In the genomic region with DNA sequence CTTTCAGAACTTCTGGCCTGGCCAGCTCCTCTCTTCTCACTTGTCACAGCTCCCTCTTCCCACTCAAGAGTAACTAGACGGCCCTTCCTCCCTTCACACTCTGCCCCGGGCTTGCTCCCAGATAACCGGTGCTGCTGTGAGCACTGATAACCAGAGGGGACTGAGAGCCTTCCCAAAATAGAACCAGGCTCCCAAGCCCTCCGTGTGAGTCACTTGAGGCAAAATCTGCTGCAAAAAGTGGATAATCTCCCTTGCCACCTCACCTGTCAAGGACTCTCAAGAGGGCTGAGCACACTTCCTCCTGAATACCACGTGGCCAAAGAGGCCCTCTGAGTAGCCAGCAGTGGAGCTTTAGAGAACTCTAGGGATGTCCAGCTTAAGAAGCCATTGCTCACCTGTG, we compare ENCODE assay signal across 24 mouse cellular contexts.
DNase-seq lines count a peak whose midpoint lies in the region; ATAC-seq lines count a peak whose summit lies in the region.
"Had no signal": no experiment of that assay in that cellular context is flagged by ENCODE, and none has a peak within 500 bp of the region (broad histone marks: within the 10 kb centered on the region; RNA-seq: fewer than 3 reads in every experiment).

No protein-coding gene starts in this region.

- ATAC-seq in heart, embryonic 12.5 days (ENCODE audit: insufficient number of reproducible peaks, low FRiP score), result peak; percentile 76
- ATAC-seq in heart, embryonic 15.5 days (replicated peaks; ENCODE audit: insufficient number of reproducible peaks, insufficient read depth, low FRiP score, low read depth), result peak; percentile 76
- no peak for ATAC-seq in midbrain, embryonic 13.5 days
- ATAC-seq: forebrain, embryonic 15.5 days; intestine, postnatal 0 days; Patski had no signal

- peak overlapping the region; percentile 31 for H3K4me2 ChIP-seq in heart, embryonic 12.5 days
- peak overlapping the region; percentile 25 for H3K4me2 ChIP-seq in heart, embryonic 15.5 days
- no peak overlapping the region for H3K4me2 ChIP-seq in midbrain, embryonic 13.5 days (replicated peaks)
- H3K4me2 ChIP-seq: embryonic facial prominence, embryonic 15.5 days; forebrain, embryonic 15.5 days; hindbrain, embryonic 12.5 days; midbrain, embryonic 11.5 days had no signal

- H3K4me3 ChIP-seq in heart, embryonic 12.5 days, result no peak overlapping the region
- no peak overlapping the region for H3K4me3 ChIP-seq in heart, embryonic 15.5 days
- no peak overlapping the region for H3K4me3 ChIP-seq in midbrain, embryonic 13.5 days (replicated peaks)
- H3K4me3 ChIP-seq: embryonic facial prominence, embryonic 15.5 days; forebrain, embryonic 15.5 days; hindbrain, embryonic 12.5 days; layer of hippocampus, adult 2 months had no signal

- H3K36me3 ChIP-seq in heart, embryonic 12.5 days, result no peaks in the 10 kb centered on the region
- no peaks in the 10 kb centered on the region for H3K36me3 ChIP-seq in heart, embryonic 15.5 days
- H3K36me3 ChIP-seq in midbrain, embryonic 13.5 days, result no peaks in the 10 kb centered on the region
- H3K36me3 ChIP-seq: embryonic facial prominence, embryonic 15.5 days; forebrain, embryonic 15.5 days; G1E; hindbrain, embryonic 12.5 days had no signal

- H3K4me1 ChIP-seq in heart, embryonic 12.5 days (replicated peaks), result peaks cover 27% of the 10 kb centered on the region
- H3K4me1 ChIP-seq in heart, embryonic 15.5 days (replicated peaks), result peaks cover 19% of the 10 kb centered on the region
- peaks cover 5% of the 10 kb centered on the region for H3K4me1 ChIP-seq in midbrain, embryonic 13.5 days (replicated peaks)

- peak; percentile 28 to 67 for DNase-seq in lung, adult 18-20 months
- peak; percentile 9 for DNase-seq in lung, postnatal 10 days
- DNase-seq in ovary, adult 18-20 months (ENCODE audit: low spot score), result no peak
- no peak for DNase-seq in layer of hippocampus, adult 9-11 months
- no peak for DNase-seq in urinary bladder, postnatal 25 days (ENCODE audit: low spot score)
- DNase-seq: B cell, adult 2 months; cerebellum, adult 2 months; kidney, postnatal 25 days; right cerebral cortex, postnatal 14 days; thymus, adult 2 months had no signal

- 2% methylated on average over 5 of the region's 5 CpGs for WGBS in heart, embryonic 12.5 days
- 3% methylated on average over 5 of the region's 5 CpGs for WGBS in heart, embryonic 15.5 days
- WGBS in midbrain, embryonic 13.5 days, result 72% methylated on average over 5 of the region's 5 CpGs

- no peaks in the 10 kb centered on the region for H3K9me3 ChIP-seq in heart, embryonic 12.5 days (replicated peaks)
- H3K9me3 ChIP-seq in heart, embryonic 15.5 days (replicated peaks), result no peaks in the 10 kb centered on the region
- no peaks in the 10 kb centered on the region for H3K9me3 ChIP-seq in midbrain, embryonic 13.5 days
- H3K9me3 ChIP-seq: embryonic facial prominence, embryonic 15.5 days; forebrain, embryonic 15.5 days; hindbrain, embryonic 12.5 days had no signal

- peaks cover 76% of the 10 kb centered on the region for H3K27me3 ChIP-seq in heart, embryonic 12.5 days (replicated peaks)
- peaks cover 80% of the 10 kb centered on the region for H3K27me3 ChIP-seq in heart, embryonic 15.5 days
- peaks cover 32% of the 10 kb centered on the region for H3K27me3 ChIP-seq in midbrain, embryonic 13.5 days
- H3K27me3 ChIP-seq: CH12.LX, Patski had no signal

- peak overlapping the region; percentile 59 for H3K27ac ChIP-seq in heart, embryonic 12.5 days (ENCODE audit: poor library complexity, severe bottlenecking)
- H3K27ac ChIP-seq in heart, embryonic 15.5 days, result no peak overlapping the region
- no peak overlapping the region for H3K27ac ChIP-seq in midbrain, embryonic 13.5 days
- H3K27ac ChIP-seq: embryonic facial prominence, embryonic 15.5 days; forebrain, embryonic 15.5 days; hindbrain, embryonic 12.5 days; layer of hippocampus, adult 2 months; liver, embryonic 14.5 days; stomach, postnatal 0 days had no signal

- no peak overlapping the region for H3K9ac ChIP-seq in heart, embryonic 12.5 days
- no peak overlapping the region for H3K9ac ChIP-seq in heart, embryonic 15.5 days
- no peak overlapping the region for H3K9ac ChIP-seq in midbrain, embryonic 13.5 days (replicated peaks)
- H3K9ac ChIP-seq: embryonic facial prominence, embryonic 15.5 days; forebrain, embryonic 15.5 days; hindbrain, embryonic 12.5 days; liver, embryonic 14.5 days had no signal

Comparison
In these comparisons a context has a peak if more than half of its experiments do, and no peak if none do; other contexts are left out.
1. DNase-seq: peak in lung, adult 18-20 months (2 of 2) and lung, postnatal 10 days (single experiment); none in ovary, adult 18-20 months (single experiment), layer of hippocampus, adult 9-11 months (single experiment) and urinary bladder, postnatal 25 days (single experiment).